21 mouse cellular contexts compared by ENCODE assay signal in the genomic region with DNA sequence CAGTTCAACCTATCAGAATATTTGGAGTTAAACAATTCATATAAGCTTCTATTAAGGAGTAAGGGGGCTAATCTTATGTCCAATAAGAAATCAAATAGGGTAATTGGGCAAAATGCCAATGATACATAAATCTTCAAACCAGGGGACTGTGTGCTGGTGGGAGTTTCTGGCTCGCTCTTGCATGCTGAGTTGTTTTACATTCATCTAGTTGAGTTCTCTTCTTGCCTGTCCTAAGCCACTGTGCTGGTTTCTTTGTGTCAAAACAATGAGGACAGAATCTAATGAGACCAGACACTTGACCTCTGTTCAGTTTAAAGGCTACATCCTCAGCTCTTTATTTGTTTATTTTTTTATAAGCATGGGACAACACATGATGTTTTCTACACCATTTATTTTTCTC.
"Had no signal": no experiment of that assay in that cellular context is flagged by ENCODE, and none has a peak within 500 bp of the region (broad histone marks: within the 10 kb centered on the region; RNA-seq: fewer than 3 reads in every experiment).

No protein-coding gene starts in this region.

- DNase-seq: kidney, adult 11 months; kidney, adult 8-10 months; kidney, postnatal 25 days; layer of hippocampus, adult 9-11 months; liver; lung, adult 18-20 months; right cerebral cortex, adult 18-20 months; right cerebral cortex, postnatal 14 days; right cerebral cortex, postnatal 4 days; thymus, adult 2 months; thymus, postnatal 14 days; thymus, postnatal 4 days had no signal

- H3K9ac ChIP-seq: limb, embryonic 13.5 days; liver, embryonic 12.5 days; liver, embryonic 15.5 days; midbrain, embryonic 12.5 days; midbrain, embryonic 15.5 days had no signal

- H3K9me3 ChIP-seq: limb, embryonic 10.5 days; limb, embryonic 13.5 days; liver, embryonic 12.5 days; liver, embryonic 15.5 days; midbrain, embryonic 12.5 days; midbrain, embryonic 15.5 days had no signal

- ATAC-seq: liver, embryonic 12.5 days; midbrain, embryonic 15.5 days had no signal

- H3K36me3 ChIP-seq: limb, embryonic 10.5 days; limb, embryonic 13.5 days; liver, embryonic 12.5 days; liver, embryonic 15.5 days; midbrain, embryonic 12.5 days; midbrain, embryonic 15.5 days had no signal

- H3K27me3 ChIP-seq: limb, embryonic 13.5 days; liver, embryonic 12.5 days; liver, embryonic 15.5 days; midbrain, embryonic 12.5 days; midbrain, embryonic 15.5 days had no signal

- H3K4me3 ChIP-seq: layer of hippocampus, adult 2 months; limb, embryonic 10.5 days; limb, embryonic 13.5 days; liver, embryonic 12.5 days; liver, embryonic 15.5 days; midbrain, embryonic 12.5 days; midbrain, embryonic 15.5 days had no signal

- H3K4me2 ChIP-seq: limb, embryonic 13.5 days; liver, embryonic 12.5 days; liver, embryonic 15.5 days; midbrain, embryonic 12.5 days; midbrain, embryonic 15.5 days had no signal

- H3K27ac ChIP-seq: layer of hippocampus, adult 2 months; limb, embryonic 10.5 days; limb, embryonic 13.5 days; liver, embryonic 12.5 days; liver, embryonic 15.5 days; macrophage; midbrain, embryonic 12.5 days; midbrain, embryonic 15.5 days; stomach, postnatal 0 days had no signal

- H3K4me1 ChIP-seq: liver, embryonic 12.5 days; liver, embryonic 15.5 days; midbrain, embryonic 12.5 days; midbrain, embryonic 15.5 days had no signal
